Mouse (Mus musculus) liver, embryonic 15.5 days (tissue): ENCODE results near the gene Tpte. TPM values are rescaled to one million over a fixed set of nuclear protein-coding genes. Genes with fewer than 3 reads are reported as not detected.
"Not testable (repeated sequence)": the region's sequence is repeated elsewhere in the genome, so short reads cannot be mapped to it uniquely, and the experiment has no call there.

Source experiments
- ATAC-seq: fragments of 200-750 bp; cut with Nextera tagmentation; 2 replicates; pipeline ENCODE4 v1.8.0; 2017; ENCODE audit warnings: moderate number of reproducible peaks, mild to moderate bottlenecking, moderate library complexity; ENCODE audit not compliant: insufficient read depth
- H3K27ac ChIP-seq: fragments of 300-500 bp; sonication (generic); replicated peaks from 2 replicates; pipeline ENCODE4 v1.5.1; 2015; ENCODE audit warnings: mild to moderate bottlenecking, inconsistent platforms
- H3K27me3 ChIP-seq: fragments of 300-500 bp; sonication (generic); 2 replicates; pipeline ENCODE4 v1.6.1; 2015; ENCODE audit warnings: mild to moderate bottlenecking, inconsistent platforms
- H3K36me3 ChIP-seq: fragments of 300-500 bp; sonication (generic); replicated peaks from 2 replicates; pipeline ENCODE4 v1.6.1; 2015; ENCODE audit warnings: moderate library complexity, mild to moderate bottlenecking, inconsistent platforms
- H3K4me1 ChIP-seq: fragments of 300-500 bp; sonication (generic); replicated peaks from 2 replicates; pipeline ENCODE4 v1.6.1; 2015; ENCODE audit warnings: inconsistent platforms
- H3K4me2 ChIP-seq: fragments of 300-500 bp; sonication (generic); 2 replicates; pipeline ENCODE4 v1.6.1; 2015; ENCODE audit warnings: moderate library complexity, mild to moderate bottlenecking, inconsistent platforms
- H3K4me3 ChIP-seq: fragments of 300-500 bp; sonication (generic); replicated peaks from 2 replicates; pipeline ENCODE4 v1.5.1; 2015; ENCODE audit warnings: mild to moderate bottlenecking, inconsistent platforms
- H3K9ac ChIP-seq: fragments of 300-500 bp; sonication (generic); 2 replicates; pipeline ENCODE4 v1.6.1; 2015; ENCODE audit warnings: moderate library complexity, mild to moderate bottlenecking, inconsistent platforms
- H3K9me3 ChIP-seq: fragments of 300-500 bp; sonication (generic); replicated peaks from 2 replicates; pipeline ENCODE4 v1.6.1; 2016; ENCODE audit warnings: inconsistent platforms
- WGBS: fragments of 180-500 bp; shearing (Covaris S2); methylation state at CpG from one replicate; pipeline ENCODE4 v1.1.7; 2015; ENCODE audit warnings: mixed read lengths; ENCODE audit not compliant: insufficient replicate concordance; 5-methylcytosine and 5-hydroxymethylcytosine counted together
- polyA plus RNA-seq: library from polyadenylated mRNA; unstranded; fragments of >200 nt; fragmentation: Nextera tagmentation; extraction: Ambion mirVana; gene quantifications from 2 replicates; pipeline ENCODE4 v1.2.1, GENCODE M21; 2015

Gene Tpte
- polyA plus RNA-seq, 1 experiment from 2014 or later = not detected

DNA sequence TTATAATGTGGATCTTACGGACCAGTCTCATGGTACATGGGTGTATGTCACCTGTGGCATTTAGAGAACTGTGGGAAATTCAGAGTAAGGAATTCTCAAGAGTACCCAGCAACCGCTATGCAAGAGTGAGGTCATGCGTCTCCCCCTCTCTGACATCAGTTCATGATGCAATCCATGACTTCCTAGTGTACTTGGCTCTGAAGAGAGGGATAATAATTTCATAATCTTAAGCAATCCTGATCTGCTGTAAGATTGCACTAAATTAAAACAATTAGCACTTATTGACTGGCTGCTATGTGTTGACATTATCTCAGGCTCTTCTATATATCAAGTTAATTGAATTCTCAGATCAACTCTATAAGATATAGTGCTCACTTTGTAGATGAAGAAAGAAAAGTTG, 16.4 kb upstream of the Tpte start:
- Histone ChIP-seq H3K36me3 (no peaks in the 10 kb centered on the region), H3K9me3 (no peaks in the 10 kb centered on the region), H3K4me2 (no peak overlapping the region), H3K4me1 (no peaks in the 10 kb centered on the region), H3K4me3 (no peak overlapping the region), H3K27ac (no peak overlapping the region), H3K9ac (no peak overlapping the region), H3K27me3 (no peaks in the 10 kb centered on the region)
- no peak for ATAC-seq
- WGBS = 71% methylated on average over 3 of the region's 3 CpGs

DNA sequence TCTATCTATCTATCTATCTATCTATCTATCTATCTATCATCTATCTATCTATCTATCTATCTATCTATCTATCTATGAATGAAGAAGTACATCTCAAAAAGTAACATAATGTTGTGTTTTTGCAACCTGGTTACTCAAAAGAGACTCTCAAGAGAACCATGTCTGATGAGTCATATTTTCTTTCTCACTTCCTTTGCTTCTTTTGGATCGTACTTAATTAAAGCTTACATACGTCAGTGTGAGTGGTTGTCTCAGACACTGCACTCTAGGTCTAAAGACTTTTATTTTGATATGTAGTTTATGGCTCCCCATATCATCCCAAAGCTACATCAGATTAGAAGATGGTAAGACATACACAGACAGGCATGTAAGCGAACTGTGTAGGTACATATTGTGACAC, 10.1 kb upstream of the Tpte start:
- Histone ChIP-seq H3K4me3 (no peak overlapping the region), H3K9ac (no peak overlapping the region), H3K36me3 (no peaks in the 10 kb centered on the region), H3K4me1 (no peaks in the 10 kb centered on the region), H3K27me3 (no peaks in the 10 kb centered on the region), H3K27ac (no peak overlapping the region), H3K4me2 (no peak overlapping the region), H3K9me3 (no peaks in the 10 kb centered on the region)
- WGBS = 69% methylated on average over 3 of the region's 3 CpGs
- no peak for ATAC-seq

DNA sequence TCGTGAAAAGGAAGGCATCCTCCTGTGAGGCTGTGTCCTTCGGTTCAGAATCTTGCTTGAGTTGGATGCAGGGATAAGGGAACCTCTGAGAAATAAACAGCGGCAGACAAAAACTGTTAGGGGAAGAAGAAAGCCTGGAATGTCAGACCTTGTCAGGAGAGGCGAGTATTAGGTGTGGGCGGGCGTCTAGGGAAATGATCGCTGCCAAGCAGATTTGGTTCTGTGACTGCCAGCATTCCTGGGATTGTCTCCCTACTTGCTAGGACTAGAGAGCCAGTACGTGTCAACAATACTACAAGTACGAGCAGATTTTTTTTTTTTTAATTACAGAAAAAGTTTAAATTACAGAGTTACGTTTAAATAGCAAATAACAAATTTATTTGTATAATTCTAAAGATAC, 8.6 kb upstream of the Tpte start:
- Histone ChIP-seq H3K4me3 (no peak overlapping the region), H3K4me1 (no peaks in the 10 kb centered on the region), H3K27ac (no peak overlapping the region), H3K9me3 (no peaks in the 10 kb centered on the region), H3K4me2 (no peak overlapping the region), H3K36me3 (no peaks in the 10 kb centered on the region), H3K27me3 (no peaks in the 10 kb centered on the region), H3K9ac (no peak overlapping the region)
- WGBS = 62% methylated on average over 10 of the region's 10 CpGs
- ATAC-seq = no peak

DNA sequence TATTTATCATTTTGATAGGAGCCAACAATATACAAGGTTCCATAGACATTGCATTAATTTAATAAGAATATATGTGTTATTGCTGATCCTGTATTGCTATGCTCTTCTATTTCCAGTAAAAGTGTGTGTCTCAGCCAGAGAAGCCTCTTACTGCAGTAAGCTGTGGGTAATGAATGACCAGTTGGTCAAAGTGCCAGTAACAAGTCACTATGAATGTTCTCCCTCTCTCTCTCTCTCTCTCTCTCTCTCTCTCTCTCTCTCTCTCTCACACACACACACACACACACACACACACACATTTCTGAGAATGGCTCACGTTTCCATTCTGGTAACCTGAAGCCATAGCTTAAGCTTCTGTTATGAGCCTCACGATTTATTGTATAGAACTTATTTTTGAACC, 19.1 kb downstream of the Tpte start:
- no peak overlapping the region for H3K9ac ChIP-seq
- H3K36me3 ChIP-seq = no peaks in the 10 kb centered on the region
- H3K27ac ChIP-seq = no peak overlapping the region
- 43% methylated on average over 2 of the region's 2 CpGs for WGBS
- H3K9me3 ChIP-seq = no peaks in the 10 kb centered on the region
- no peak for ATAC-seq
- H3K4me1 ChIP-seq = no peaks in the 10 kb centered on the region
- no peak overlapping the region for H3K4me3 ChIP-seq
- H3K4me2 ChIP-seq = no peak overlapping the region
- no peaks in the 10 kb centered on the region for H3K27me3 ChIP-seq

DNA sequence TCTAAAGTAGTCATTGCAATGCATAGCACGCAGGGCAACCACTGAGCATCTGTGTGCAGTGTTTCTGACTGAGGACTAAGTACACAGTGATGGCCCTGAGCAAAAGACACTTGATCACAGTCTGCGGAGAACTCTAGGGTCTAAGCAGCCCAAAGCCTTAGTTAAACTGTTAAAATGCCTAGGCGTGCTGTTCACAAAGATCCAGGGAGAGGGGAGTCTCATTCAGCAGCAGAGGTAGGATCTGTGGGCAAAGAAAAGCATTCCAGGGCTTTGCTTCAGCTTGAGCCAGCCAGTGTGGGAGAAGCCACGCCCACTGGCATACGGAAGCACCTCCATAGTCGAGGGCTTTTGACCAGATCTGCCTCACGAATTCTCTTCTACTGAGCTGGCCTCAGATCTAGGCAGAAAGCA, 19.7 kb downstream of the Tpte start:
- no peaks in the 10 kb centered on the region for H3K27me3 ChIP-seq
- H3K4me3 ChIP-seq = no peak overlapping the region
- WGBS = 25% methylated on average over 7 of the region's 7 CpGs
- H3K9me3 ChIP-seq = no peaks in the 10 kb centered on the region
- no peak overlapping the region; the same call in 1 of the 2 replicates for H3K4me2 ChIP-seq
- no peaks in the 10 kb centered on the region for H3K4me1 ChIP-seq
- no peak overlapping the region for H3K9ac ChIP-seq
- no peaks in the 10 kb centered on the region for H3K36me3 ChIP-seq
- no peak overlapping the region for H3K27ac ChIP-seq
- ATAC-seq = no peak

DNA sequence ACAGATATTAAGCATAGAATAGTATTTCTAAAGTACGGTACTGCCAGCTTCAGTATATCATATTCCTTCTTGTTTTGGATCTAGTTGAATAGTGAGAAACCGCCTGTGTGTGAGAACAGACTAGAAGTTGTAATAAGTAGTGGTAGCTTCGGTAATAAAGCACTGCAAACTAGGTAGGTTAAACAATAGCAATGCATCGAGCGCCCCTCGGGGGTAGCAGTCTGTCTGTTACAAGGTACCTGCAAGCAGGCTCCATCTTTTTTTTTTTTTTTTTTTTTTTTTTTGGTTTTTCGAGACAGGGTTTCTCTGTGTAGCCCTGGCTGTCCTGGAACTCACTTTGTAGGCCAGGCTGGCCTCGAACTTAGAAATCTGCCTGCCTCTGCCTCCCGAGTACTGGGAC, 20.8 kb downstream of the Tpte start:
- 61% methylated on average over 9 of the region's 9 CpGs for WGBS
- not testable (repeated sequence) for H3K9ac ChIP-seq

DNA sequence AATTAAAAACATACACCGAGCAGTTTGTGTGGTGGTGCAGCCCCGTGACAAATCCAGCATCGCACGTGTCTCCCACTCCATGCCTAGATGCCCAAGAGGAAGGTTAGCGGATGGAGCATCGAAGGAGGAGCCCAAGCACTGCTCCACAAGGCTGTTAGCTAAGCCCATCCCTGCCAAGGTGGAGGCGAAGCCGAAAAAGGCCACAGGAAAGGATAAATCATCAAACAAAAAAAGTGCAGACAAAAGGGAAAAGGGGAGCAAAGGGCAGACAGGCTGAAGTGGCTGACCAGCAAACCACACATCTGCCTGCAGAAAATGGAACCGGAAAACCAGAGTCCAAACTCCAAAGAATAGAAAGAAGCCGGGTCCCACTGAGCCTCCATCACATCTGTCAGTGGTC, 23.8 kb downstream of the Tpte start:
- no peak overlapping the region for H3K9ac ChIP-seq
- no peak for ATAC-seq
- H3K9me3 ChIP-seq = no peaks in the 10 kb centered on the region
- H3K36me3 ChIP-seq = no peaks in the 10 kb centered on the region
- H3K4me1 ChIP-seq = no peaks in the 10 kb centered on the region
- no peak overlapping the region for H3K4me3 ChIP-seq
- no peak overlapping the region for H3K4me2 ChIP-seq
- no peaks in the 10 kb centered on the region for H3K27me3 ChIP-seq
- WGBS = 34% methylated on average over 10 of the region's 10 CpGs
- H3K27ac ChIP-seq = no peak overlapping the region

More for the DNA sequence above, 20.8 kb downstream of the Tpte start:
- not testable (repeated sequence) for H3K36me3 ChIP-seq, H3K9me3 ChIP-seq, H3K27me3 ChIP-seq, H3K4me2 ChIP-seq, ATAC-seq, H3K4me1 ChIP-seq, H3K4me3 ChIP-seq, H3K27ac ChIP-seq

DNA sequence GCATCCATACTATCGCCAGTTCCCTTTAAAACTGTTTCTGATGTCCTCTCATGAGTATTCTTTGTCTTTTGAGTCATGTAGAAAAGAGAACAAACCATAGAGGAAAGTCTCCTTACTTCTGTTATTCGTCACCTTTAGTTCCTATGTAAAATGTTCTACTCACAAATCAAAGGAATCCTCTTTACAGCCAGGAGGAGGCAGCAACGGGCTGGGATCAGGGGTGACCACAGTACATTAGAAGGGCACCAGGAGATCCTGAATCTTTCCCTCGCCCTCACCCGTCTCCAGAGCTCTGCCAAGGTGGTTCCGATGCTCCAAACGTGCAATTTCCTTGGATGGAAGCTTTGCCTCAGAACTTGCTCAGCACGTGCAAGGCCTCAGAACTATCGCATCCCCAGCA, 28.2 kb downstream of the Tpte start:
- H3K27me3 ChIP-seq = no peaks in the 10 kb centered on the region
- no peaks in the 10 kb centered on the region for H3K4me1 ChIP-seq
- H3K36me3 ChIP-seq = no peaks in the 10 kb centered on the region
- no peak for ATAC-seq
- no peak overlapping the region for H3K4me3 ChIP-seq
- H3K27ac ChIP-seq = no peak overlapping the region
- no peaks in the 10 kb centered on the region for H3K9me3 ChIP-seq
- no peak overlapping the region for H3K9ac ChIP-seq
- no peak overlapping the region for H3K4me2 ChIP-seq
- 56% methylated on average over 9 of the region's 9 CpGs for WGBS

DNA sequence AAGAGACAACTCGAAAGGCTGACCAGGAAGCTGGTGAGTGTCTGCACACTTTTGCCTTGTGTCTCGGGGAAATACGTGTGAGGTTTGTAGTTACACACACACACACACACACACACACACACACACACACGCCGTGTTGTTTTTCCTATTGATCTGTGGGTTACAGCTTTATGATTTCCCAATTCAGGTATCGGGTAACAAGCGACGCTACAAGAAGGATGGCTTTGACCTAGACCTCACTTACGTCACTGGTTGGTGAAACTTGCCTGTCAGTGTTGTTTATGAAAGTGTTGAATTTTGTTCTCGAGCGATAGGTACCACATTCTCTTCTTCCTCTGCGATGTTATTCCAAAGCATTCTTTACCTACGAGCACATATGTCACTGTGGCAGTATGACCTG, 52.2 kb downstream of the Tpte start:
- Histone ChIP-seq H3K4me2 (no peak overlapping the region), H3K27me3 (no peaks in the 10 kb centered on the region), H3K27ac (no peak overlapping the region), H3K9me3 (no peaks in the 10 kb centered on the region), H3K4me3 (no peak overlapping the region), H3K4me1 (no peaks in the 10 kb centered on the region), H3K9ac (no peak overlapping the region), H3K36me3 (no peaks in the 10 kb centered on the region)
- no peak for ATAC-seq
- 67% methylated on average over 13 of the region's 13 CpGs for WGBS

DNA sequence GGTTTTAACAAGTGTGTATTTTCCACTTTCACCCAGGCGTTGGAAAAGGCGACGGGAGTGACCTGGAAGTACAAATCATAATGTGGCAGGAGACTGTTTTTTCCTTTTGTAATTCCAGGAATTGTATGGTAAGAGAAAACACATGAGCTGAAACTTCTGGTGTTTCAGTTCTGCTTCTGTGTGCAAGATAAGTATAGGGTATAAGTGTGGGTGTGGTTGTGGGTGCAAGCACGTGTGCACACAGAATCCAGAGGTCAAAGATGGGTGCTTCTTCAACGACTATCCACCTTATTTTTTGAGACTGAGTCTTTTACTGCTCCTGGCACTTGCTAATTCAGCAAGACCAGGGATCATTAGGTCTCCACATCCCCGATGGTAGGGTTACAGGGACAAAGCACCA, 76.1 kb downstream of the Tpte start:
- Histone ChIP-seq H3K9ac (no peak overlapping the region), H3K9me3 (no peaks in the 10 kb centered on the region), H3K4me1 (no peaks in the 10 kb centered on the region), H3K36me3 (no peaks in the 10 kb centered on the region), H3K27me3 (no peaks in the 10 kb centered on the region), H3K4me2 (no peak overlapping the region), H3K4me3 (no peak overlapping the region), H3K27ac (no peak overlapping the region)
- WGBS = 62% methylated on average over 6 of the region's 6 CpGs
- no peak for ATAC-seq

DNA sequence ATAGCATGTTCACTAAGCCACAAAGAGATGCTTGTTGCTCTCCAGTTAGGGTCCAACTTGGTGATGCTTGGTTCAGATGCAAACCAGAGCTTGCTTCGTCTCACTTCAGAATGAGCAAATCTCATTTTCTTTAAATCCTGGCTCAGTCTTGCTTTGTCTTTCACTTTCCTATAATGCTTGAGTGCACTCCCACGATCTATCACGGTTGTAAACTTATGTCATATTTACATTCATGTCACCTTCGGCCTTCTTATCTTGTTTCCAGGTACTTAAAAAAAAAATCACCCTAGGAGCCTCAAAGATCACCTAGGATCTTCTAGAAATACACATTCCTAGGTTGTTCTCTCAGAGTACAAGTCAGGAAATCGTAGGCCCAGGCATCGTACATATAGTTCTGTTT, 76.6 kb downstream of the Tpte start:
- H3K4me2 ChIP-seq = no peak overlapping the region
- no peaks in the 10 kb centered on the region for H3K27me3 ChIP-seq
- no peak overlapping the region for H3K4me3 ChIP-seq
- no peak overlapping the region for H3K9ac ChIP-seq
- WGBS = 64% methylated on average over 6 of the region's 6 CpGs
- no peaks in the 10 kb centered on the region for H3K36me3 ChIP-seq
- no peak overlapping the region for H3K27ac ChIP-seq
- ATAC-seq = no peak
- no peaks in the 10 kb centered on the region for H3K4me1 ChIP-seq
- H3K9me3 ChIP-seq = no peaks in the 10 kb centered on the region

DNA sequence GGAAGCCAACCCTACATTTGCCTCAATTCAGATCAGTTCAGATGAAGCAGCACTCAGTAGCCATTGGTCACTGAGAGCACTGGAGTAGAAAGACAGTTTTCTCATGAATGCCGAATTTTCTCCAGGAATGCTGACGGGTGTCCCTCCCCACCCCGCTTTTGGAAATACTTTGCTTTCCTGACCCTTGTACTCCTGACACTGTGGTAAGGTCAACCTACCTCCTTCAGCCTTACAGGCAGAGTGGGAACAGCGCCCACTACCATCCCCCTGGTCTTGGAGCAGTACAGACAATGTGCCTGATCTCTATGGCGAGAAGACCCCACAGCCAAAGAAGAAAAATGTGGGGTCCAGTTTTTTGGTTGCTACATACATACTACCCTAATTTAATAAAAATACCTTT, 93.1 kb downstream of the Tpte start:
- no peak overlapping the region for H3K9ac ChIP-seq
- no peaks in the 10 kb centered on the region for H3K4me1 ChIP-seq
- no peak overlapping the region for H3K4me3 ChIP-seq
- H3K4me2 ChIP-seq = no peak overlapping the region
- WGBS = 71% methylated on average over 5 of the region's 5 CpGs
- no peaks in the 10 kb centered on the region for H3K9me3 ChIP-seq
- H3K36me3 ChIP-seq = peaks cover 19% of the 10 kb centered on the region
- H3K27ac ChIP-seq = no peak overlapping the region
- no peak for ATAC-seq
- no peaks in the 10 kb centered on the region for H3K27me3 ChIP-seq
